Mouse (Mus musculus): Measurements from ENCODE around the gene Cadm3.

DNA sequence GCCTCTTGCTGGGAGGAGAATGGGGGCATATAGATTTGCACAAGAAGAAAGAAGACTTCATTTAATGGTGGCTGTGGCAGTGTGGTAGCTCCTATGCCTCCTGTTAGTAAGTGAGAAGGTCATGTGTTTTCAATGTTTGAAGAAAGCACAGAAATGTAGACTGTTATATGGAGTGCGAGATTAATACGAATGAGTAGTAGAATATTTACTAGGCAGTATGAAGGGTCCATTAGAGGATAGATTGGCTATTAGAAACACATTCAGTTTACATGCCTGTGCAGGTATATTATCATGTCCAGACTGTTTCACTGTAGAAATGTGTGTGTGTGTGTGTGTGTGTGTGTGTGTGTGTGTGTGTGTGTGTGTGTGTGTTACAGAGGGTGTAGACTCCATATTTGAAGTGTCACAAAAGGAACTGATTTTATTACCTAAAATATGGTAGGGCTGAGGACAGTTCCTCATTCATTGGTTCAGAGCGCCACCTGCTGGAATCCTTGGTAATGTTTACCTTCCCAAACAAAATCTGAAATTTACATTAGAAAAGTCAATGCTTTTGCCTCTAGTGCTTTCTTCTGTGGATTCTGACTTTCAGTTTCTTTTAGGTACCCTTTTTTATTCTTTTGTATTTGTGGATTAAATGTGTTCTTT is 31.0 kb upstream of the Cadm3 start:
- peak; percentile 38; the same call in 1 of the 2 replicates for TF ChIP-seq CTCF (IDR thresholded peaks at IDR 0.05; ENCODE audit: borderline replicate concordance, insufficient read depth, low read depth, low read length)
- no peak for TF ChIP-seq POLR2A (IDR thresholded peaks at IDR 0.05; ENCODE audit: borderline replicate concordance, insufficient read depth, low read length)

All from cerebellum, adult 2 months (tissue).